Comparison of ENCODE assay signal across 31 mouse cellular contexts in genomic region chr6:47520030-47520429, GRCm38 (mm10).
"Had no signal": no experiment of that assay in that cellular context is flagged by ENCODE, and none has a peak within 500 bp of the region (broad histone marks: within the 10 kb centered on the region; RNA-seq: fewer than 3 reads in every experiment).

No protein-coding gene starts in this region.

- H3K9me3 ChIP-seq: limb, embryonic 10.5 days; limb, embryonic 12.5 days; limb, embryonic 13.5 days; limb, embryonic 15.5 days; liver, embryonic 12.5 days; liver, embryonic 13.5 days; liver, embryonic 15.5 days; lung, embryonic 15.5 days; megakaryocyte, embryonic 14.5 days; midbrain, embryonic 10.5 days; midbrain, embryonic 12.5 days; midbrain, embryonic 13.5 days; midbrain, embryonic 15.5 days had no signal

- H3K4me1 ChIP-seq: limb, embryonic 10.5 days; limb, embryonic 12.5 days; limb, embryonic 13.5 days; limb, embryonic 15.5 days; liver, embryonic 12.5 days; liver, embryonic 13.5 days; liver, embryonic 15.5 days; lung, embryonic 15.5 days; midbrain, embryonic 10.5 days; midbrain, embryonic 12.5 days; midbrain, embryonic 13.5 days; midbrain, embryonic 15.5 days had no signal

- ATAC-seq: liver, embryonic 12.5 days; liver, postnatal 0 days; lung, postnatal 0 days; midbrain, embryonic 13.5 days; midbrain, embryonic 15.5 days; midbrain, embryonic 16.5 days had no signal

- H3K4me3 ChIP-seq: limb, embryonic 10.5 days; limb, embryonic 12.5 days; limb, embryonic 13.5 days; limb, embryonic 15.5 days; liver, embryonic 12.5 days; liver, embryonic 13.5 days; liver, embryonic 15.5 days; lung, embryonic 15.5 days; megakaryocyte, embryonic 14.5 days; midbrain, embryonic 10.5 days; midbrain, embryonic 12.5 days; midbrain, embryonic 13.5 days; midbrain, embryonic 15.5 days; myocyte had no signal

- H3K9ac ChIP-seq: limb, embryonic 12.5 days; limb, embryonic 13.5 days; limb, embryonic 15.5 days; liver, embryonic 12.5 days; liver, embryonic 13.5 days; liver, embryonic 14.5 days; liver, embryonic 15.5 days; liver, postnatal 0 days; lung, embryonic 14.5 days; lung, embryonic 15.5 days; midbrain, embryonic 12.5 days; midbrain, embryonic 13.5 days; midbrain, embryonic 15.5 days had no signal

- H3K27me3 ChIP-seq: limb, embryonic 12.5 days; limb, embryonic 13.5 days; limb, embryonic 15.5 days; liver, embryonic 12.5 days; liver, embryonic 13.5 days; liver, embryonic 15.5 days; lung, embryonic 15.5 days; megakaryocyte, embryonic 14.5 days; midbrain, embryonic 12.5 days; midbrain, embryonic 13.5 days; midbrain, embryonic 15.5 days had no signal

- H3K27ac ChIP-seq: limb, embryonic 10.5 days; limb, embryonic 12.5 days; limb, embryonic 13.5 days; limb, embryonic 15.5 days; liver, embryonic 12.5 days; liver, embryonic 13.5 days; liver, embryonic 14.5 days; liver, embryonic 15.5 days; lung, embryonic 15.5 days; macrophage; midbrain, embryonic 10.5 days; midbrain, embryonic 12.5 days; midbrain, embryonic 13.5 days; midbrain, embryonic 15.5 days had no signal

- DNase-seq: left cerebral cortex, postnatal 4 days; liver; liver, embryonic 13.5 days; liver, postnatal 0 days; lung, adult 18-20 months; lung, adult 2 months; lung, embryonic 14.5 days; lung, postnatal 10 days; lung, postnatal 14 days; lung, postnatal 36 days; lung, postnatal 4 days; midbrain, embryonic 14.5 days had no signal

- H3K4me2 ChIP-seq: limb, embryonic 12.5 days; limb, embryonic 13.5 days; limb, embryonic 15.5 days; liver, embryonic 11.5 days; liver, embryonic 12.5 days; liver, embryonic 13.5 days; liver, embryonic 15.5 days; lung, embryonic 14.5 days; lung, embryonic 15.5 days; midbrain, embryonic 11.5 days; midbrain, embryonic 12.5 days; midbrain, embryonic 13.5 days; midbrain, embryonic 15.5 days had no signal
